Comparison of ENCODE assay signal across 8 mouse cellular contexts in genomic region chr1:130547674-130548429, GRCm38 (mm10).
A peak's percentile ranks its signal among the peaks of the same experiment; 100 is the strongest.
DNase-seq lines count a peak whose midpoint lies in the region; ATAC-seq lines count a peak whose summit lies in the region.

No protein-coding gene starts in this region.

- no peaks in the 10 kb centered on the region for H3K9me3 ChIP-seq in forebrain, embryonic 16.5 days (ENCODE audit: control insufficient read depth, low read length)
- no peaks in the 10 kb centered on the region for H3K9me3 ChIP-seq in hindbrain, embryonic 11.5 days (ENCODE audit: control insufficient read depth, low read length)
- H3K9me3 ChIP-seq in limb, embryonic 11.5 days (ENCODE audit: control insufficient read depth, low read length), result no peaks in the 10 kb centered on the region
- no peaks in the 10 kb centered on the region for H3K9me3 ChIP-seq in midbrain, embryonic 11.5 days (ENCODE audit: control insufficient read depth, low read length)

- peak overlapping the region; percentile 45 for H3K4me2 ChIP-seq in forebrain, embryonic 16.5 days (ENCODE audit: low read length)
- H3K4me2 ChIP-seq in hindbrain, embryonic 11.5 days (replicated peaks; ENCODE audit: low read depth, low read length), result peak overlapping the region; percentile 38
- H3K4me2 ChIP-seq in limb, embryonic 11.5 days (ENCODE audit: low read depth, severe bottlenecking), result peak overlapping the region; percentile 33; the same call in 1 of the 2 replicates
- H3K4me2 ChIP-seq in midbrain, embryonic 11.5 days, result peak overlapping the region; percentile 36

- H3K4me1 ChIP-seq in forebrain, embryonic 16.5 days (replicated peaks; ENCODE audit: control insufficient read depth, insufficient read depth, low read length), result no peaks in the 10 kb centered on the region
- no peaks in the 10 kb centered on the region for H3K4me1 ChIP-seq in hindbrain, embryonic 11.5 days (replicated peaks; ENCODE audit: control insufficient read depth, insufficient read depth, low read length)
- no peaks in the 10 kb centered on the region for H3K4me1 ChIP-seq in limb, embryonic 11.5 days (ENCODE audit: control insufficient read depth, insufficient read depth, low read length)
- H3K4me1 ChIP-seq in midbrain, embryonic 11.5 days (ENCODE audit: control insufficient read depth, insufficient read depth, low read length), result no peaks in the 10 kb centered on the region

- H3K9ac ChIP-seq in forebrain, embryonic 16.5 days (replicated peaks; ENCODE audit: low read depth, low read length), result no peak overlapping the region
- no peak overlapping the region for H3K9ac ChIP-seq in hindbrain, embryonic 11.5 days (ENCODE audit: low read depth, low read length)
- H3K9ac ChIP-seq in limb, embryonic 11.5 days (ENCODE audit: low read length), result peak overlapping the region; percentile 49
- peak overlapping the region; percentile 51; the same call in 1 of the 2 replicates for H3K9ac ChIP-seq in midbrain, embryonic 11.5 days (ENCODE audit: low read length)

- peak; percentile 9 to 16 for DNase-seq in cerebellum, adult 18-20 months
- DNase-seq in cerebellum, adult 11 months, result no peak
- DNase-seq in adrenal gland, postnatal 14 days, result peak; percentile 65
- peak; percentile 77 for DNase-seq in hindbrain, embryonic 11.5 days (ENCODE audit: low spot score)
- peak; percentile 80 for DNase-seq in limb, embryonic 11.5 days (ENCODE audit: low spot score)
- DNase-seq in midbrain, embryonic 11.5 days (ENCODE audit: low spot score, missing footprints), result peak; percentile 97
- peak; percentile 56 to 86 for DNase-seq in spleen, postnatal 10 days (ENCODE audit: low spot score in 2 of 2)

- no peaks in the 10 kb centered on the region for H3K27me3 ChIP-seq in forebrain, embryonic 16.5 days (replicated peaks; ENCODE audit: control insufficient read depth, insufficient read depth, low read length)
- no peaks in the 10 kb centered on the region for H3K27me3 ChIP-seq in hindbrain, embryonic 11.5 days (ENCODE audit: control insufficient read depth, insufficient read depth, low read length)
- no peaks in the 10 kb centered on the region for H3K27me3 ChIP-seq in limb, embryonic 11.5 days (ENCODE audit: control insufficient read depth, insufficient read depth, low read length)
- no peaks in the 10 kb centered on the region for H3K27me3 ChIP-seq in midbrain, embryonic 11.5 days (ENCODE audit: control insufficient read depth, insufficient read depth, low read length)

- H3K4me3 ChIP-seq in forebrain, embryonic 16.5 days (replicated peaks; ENCODE audit: low read length), result peak overlapping the region; percentile 16
- peak overlapping the region; percentile 18; the same call in 1 of the 2 replicates for H3K4me3 ChIP-seq in hindbrain, embryonic 11.5 days (ENCODE audit: low read depth, low read length)
- H3K4me3 ChIP-seq in limb, embryonic 11.5 days (ENCODE audit: low read depth, low read length), result no peak overlapping the region
- peak overlapping the region; percentile 14; the same call in 1 of the 2 replicates for H3K4me3 ChIP-seq in midbrain, embryonic 11.5 days (ENCODE audit: low read depth, low read length)

- peak; percentile 45; the same call in 1 of the 2 replicates for ATAC-seq in forebrain, embryonic 16.5 days
- peak; percentile 45; the same call in 1 of the 2 replicates for ATAC-seq in hindbrain, embryonic 11.5 days (ENCODE audit: low FRiP score)
- no peak; the same call in 1 of the 2 replicates for ATAC-seq in limb, embryonic 11.5 days (ENCODE audit: insufficient number of reproducible peaks, low FRiP score, low TSS enrichment, low read depth)
- peak; percentile 64 for ATAC-seq in midbrain, embryonic 11.5 days (ENCODE audit: low FRiP score)

- no peak overlapping the region for H3K27ac ChIP-seq in forebrain, embryonic 16.5 days (ENCODE audit: low read length)
- no peak overlapping the region for H3K27ac ChIP-seq in hindbrain, embryonic 11.5 days (ENCODE audit: low read depth, low read length)
- no peak overlapping the region for H3K27ac ChIP-seq in limb, embryonic 11.5 days (replicated peaks; ENCODE audit: low read depth, low read length)
- no peak overlapping the region for H3K27ac ChIP-seq in midbrain, embryonic 11.5 days (ENCODE audit: low read depth, low read length)

- WGBS in forebrain, embryonic 16.5 days, result 24% methylated on average over 24 of the region's 25 CpGs
- 25% methylated on average over 25 of the region's 25 CpGs for WGBS in hindbrain, embryonic 11.5 days
- 26% methylated on average over 25 of the region's 25 CpGs for WGBS in limb, embryonic 11.5 days
- WGBS in midbrain, embryonic 11.5 days, result 27% methylated on average over 25 of the region's 25 CpGs

- no peaks in the 10 kb centered on the region for H3K36me3 ChIP-seq in forebrain, embryonic 16.5 days (ENCODE audit: control insufficient read depth, insufficient read depth)
- no peaks in the 10 kb centered on the region for H3K36me3 ChIP-seq in hindbrain, embryonic 11.5 days (ENCODE audit: control insufficient read depth, insufficient read depth, low read length)
- H3K36me3 ChIP-seq in limb, embryonic 11.5 days (ENCODE audit: control insufficient read depth, insufficient read depth, low read length), result no peaks in the 10 kb centered on the region
- H3K36me3 ChIP-seq in midbrain, embryonic 11.5 days (ENCODE audit: control insufficient read depth, insufficient read depth, low read length), result no peaks in the 10 kb centered on the region

Comparison
In these comparisons a context has a peak if more than half of its experiments do, and no peak if none do; other contexts are left out.
1. H3K9ac ChIP-seq: peak in limb, embryonic 11.5 days (single experiment) and midbrain, embryonic 11.5 days (single experiment); none in forebrain, embryonic 16.5 days (single experiment) and hindbrain, embryonic 11.5 days (single experiment).
2. Peak in every context shown above with its lines, with median percentiles within 50 percentile points of each other: H3K4me2 ChIP-seq.